Mouse (Mus musculus): ENCODE measurements around the gene Plekhh2. TPM values are rescaled to one million over a fixed set of nuclear protein-coding genes. Genes with fewer than 3 reads are reported as not detected.
A peak's percentile ranks its signal among the peaks of the same experiment; 100 is the strongest.

Plekhh2 gene
- total and polyA plus RNA-seq, 2 experiments, result 0.46 to 0.65 TPM

- DNase-seq (ENCODE audit: extremely low read depth, low read depth, low spot score), result no peak
- TF ChIP-seq POLR2A (IDR thresholded peaks at IDR 0.05; ENCODE audit: extremely low read depth, insufficient read depth, low read length) (no peak), CTCF (IDR thresholded peaks at IDR 0.05; ENCODE audit: low read depth, low read length) (no peak)
- H3K27me3 ChIP-seq (ENCODE audit: control insufficient read depth, insufficient read depth, low read length), result no peaks in the 10 kb centered on the region
- 78% methylated on average over 2 of the region's 2 CpGs for WGBS
- H3K9ac ChIP-seq (ENCODE audit: low read depth, low read length), result no peak overlapping the region
- H3K27ac ChIP-seq (replicated peaks; ENCODE audit: insufficient read depth, low read depth, low read length), result no peak overlapping the region
- no peaks in the 10 kb centered on the region for H3K36me3 ChIP-seq (ENCODE audit: control insufficient read depth, insufficient read depth, low read length)
- H3K79me2 ChIP-seq (ENCODE audit: control insufficient read depth, insufficient read depth, low read length), result no peaks in the 10 kb centered on the region
- no peak overlapping the region for H3K4me3 ChIP-seq (ENCODE audit: insufficient read depth, low read depth, low read length)
- no peaks in the 10 kb centered on the region for H3K4me1 ChIP-seq (ENCODE audit: control insufficient read depth, insufficient read depth, low read length)
Observed at GRCm38 (mm10) chr17:84622873-84623272, 111.2 kb downstream of the Plekhh2 start.

GRCm38 (mm10) chr17:84626276-84626856 is 114.7 kb downstream of the Plekhh2 start, which contains the start of gene Dync2li1:
TSS of gene Dync2li1 (plus strand) at chr17:84626496.
- Histone ChIP-seq H3K4me3 (ENCODE audit: insufficient read depth, low read depth, low read length) (peak within 1 kb of the TSS; percentile 85), H3K4me1 (ENCODE audit: control insufficient read depth, insufficient read depth, low read length) (no peaks in the 10 kb centered on the region), H3K79me2 (ENCODE audit: control insufficient read depth, insufficient read depth, low read length) (no peaks in the 10 kb centered on the region), H3K36me3 (ENCODE audit: control insufficient read depth, insufficient read depth, low read length) (no peaks in the 10 kb centered on the region), H3K27me3 (ENCODE audit: control insufficient read depth, insufficient read depth, low read length) (no peaks in the 10 kb centered on the region), H3K27ac (replicated peaks; ENCODE audit: insufficient read depth, low read depth, low read length) (no peak within 1 kb of the TSS), H3K9ac (ENCODE audit: low read depth, low read length) (peak within 1 kb of the TSS; percentile 78)
- DNase-seq (ENCODE audit: extremely low read depth, low read depth, low spot score), result peak; percentile 75
- TF ChIP-seq POLR2A (IDR thresholded peaks at IDR 0.05; ENCODE audit: extremely low read depth, insufficient read depth, low read length), result no peak
- 5% methylated on average over 25 of the region's 25 CpGs for WGBS

GRCm38 (mm10) chr17:84626857-84627305 is 115.2 kb downstream of the Plekhh2 start:
- Histone ChIP-seq H3K36me3 (ENCODE audit: control insufficient read depth, insufficient read depth, low read length) (no peaks in the 10 kb centered on the region), H3K79me2 (ENCODE audit: control insufficient read depth, insufficient read depth, low read length) (no peaks in the 10 kb centered on the region), H3K9ac (ENCODE audit: low read depth, low read length) (no peak overlapping the region), H3K4me3 (ENCODE audit: insufficient read depth, low read depth, low read length) (no peak overlapping the region), H3K27me3 (ENCODE audit: control insufficient read depth, insufficient read depth, low read length) (no peaks in the 10 kb centered on the region), H3K4me1 (ENCODE audit: control insufficient read depth, insufficient read depth, low read length) (no peaks in the 10 kb centered on the region), H3K27ac (replicated peaks; ENCODE audit: insufficient read depth, low read depth, low read length) (no peak overlapping the region)
- WGBS, result 63% methylated on average over 9 of the region's 9 CpGs
- no peak for DNase-seq (ENCODE audit: extremely low read depth, low read depth, low spot score)
- no peak for TF ChIP-seq POLR2A (IDR thresholded peaks at IDR 0.05; ENCODE audit: extremely low read depth, insufficient read depth, low read length)
- TF ChIP-seq CTCF (IDR thresholded peaks at IDR 0.05; ENCODE audit: low read depth, low read length), result no peak

GRCm38 (mm10) chr17:84627721-84628120 is 116.0 kb downstream of the Plekhh2 start:
- H3K27me3 ChIP-seq (ENCODE audit: control insufficient read depth, insufficient read depth, low read length), result no peaks in the 10 kb centered on the region
- no peak overlapping the region for H3K27ac ChIP-seq (replicated peaks; ENCODE audit: insufficient read depth, low read depth, low read length)
- H3K4me1 ChIP-seq (ENCODE audit: control insufficient read depth, insufficient read depth, low read length), result no peaks in the 10 kb centered on the region
- no peaks in the 10 kb centered on the region for H3K79me2 ChIP-seq (ENCODE audit: control insufficient read depth, insufficient read depth, low read length)
- no peak overlapping the region for H3K4me3 ChIP-seq (ENCODE audit: insufficient read depth, low read depth, low read length)
- no peak for TF ChIP-seq POLR2A (IDR thresholded peaks at IDR 0.05; ENCODE audit: extremely low read depth, insufficient read depth, low read length)
- no peak for TF ChIP-seq CTCF (IDR thresholded peaks at IDR 0.05; ENCODE audit: low read depth, low read length)
- no peak for DNase-seq (ENCODE audit: extremely low read depth, low read depth, low spot score)
- H3K9ac ChIP-seq (ENCODE audit: low read depth, low read length), result no peak overlapping the region
- no peaks in the 10 kb centered on the region for H3K36me3 ChIP-seq (ENCODE audit: control insufficient read depth, insufficient read depth, low read length)
- WGBS, result 86% methylated on average over 10 of the region's 10 CpGs

- H3K36me3 ChIP-seq (ENCODE audit: control insufficient read depth, insufficient read depth, low read length), result no peaks in the 10 kb centered on the region
- DNase-seq (ENCODE audit: extremely low read depth, low read depth, low spot score), result no peak
- TF ChIP-seq POLR2A (IDR thresholded peaks at IDR 0.05; ENCODE audit: extremely low read depth, insufficient read depth, low read length), result no peak
- no peak for TF ChIP-seq CTCF (IDR thresholded peaks at IDR 0.05; ENCODE audit: low read depth, low read length)
- H3K4me1 ChIP-seq (ENCODE audit: control insufficient read depth, insufficient read depth, low read length), result no peaks in the 10 kb centered on the region
- no peak overlapping the region for H3K9ac ChIP-seq (ENCODE audit: low read depth, low read length)
- H3K27ac ChIP-seq (replicated peaks; ENCODE audit: insufficient read depth, low read depth, low read length), result no peak overlapping the region
- WGBS, result 89% methylated on average over 9 of the region's 9 CpGs
- H3K79me2 ChIP-seq (ENCODE audit: control insufficient read depth, insufficient read depth, low read length), result no peaks in the 10 kb centered on the region
- no peak overlapping the region for H3K4me3 ChIP-seq (ENCODE audit: insufficient read depth, low read depth, low read length)
- no peaks in the 10 kb centered on the region for H3K27me3 ChIP-seq (ENCODE audit: control insufficient read depth, insufficient read depth, low read length)
Observed at GRCm38 (mm10) chr17:84628611-84629010, 116.9 kb downstream of the Plekhh2 start.

GRCm38 (mm10) chr17:84631836-84632235 is 120.1 kb downstream of the Plekhh2 start:
- no peaks in the 10 kb centered on the region for H3K36me3 ChIP-seq (ENCODE audit: control insufficient read depth, insufficient read depth, low read length)
- H3K79me2 ChIP-seq (ENCODE audit: control insufficient read depth, insufficient read depth, low read length), result no peaks in the 10 kb centered on the region
- WGBS, result 95% methylated on average over 6 of the region's 6 CpGs
- TF ChIP-seq POLR2A (IDR thresholded peaks at IDR 0.05; ENCODE audit: extremely low read depth, insufficient read depth, low read length) (no peak), CTCF (IDR thresholded peaks at IDR 0.05; ENCODE audit: low read depth, low read length) (no peak)
- H3K4me1 ChIP-seq (ENCODE audit: control insufficient read depth, insufficient read depth, low read length), result no peaks in the 10 kb centered on the region
- no peak overlapping the region for H3K9ac ChIP-seq (ENCODE audit: low read depth, low read length)
- H3K27me3 ChIP-seq (ENCODE audit: control insufficient read depth, insufficient read depth, low read length), result no peaks in the 10 kb centered on the region
- no peak overlapping the region for H3K27ac ChIP-seq (replicated peaks; ENCODE audit: insufficient read depth, low read depth, low read length)
- no peak overlapping the region for H3K4me3 ChIP-seq (ENCODE audit: insufficient read depth, low read depth, low read length)
- no peak for DNase-seq (ENCODE audit: extremely low read depth, low read depth, low spot score)

Measured in liver, adult 2 months (tissue).